Mouse (Mus musculus): ENCODE results near the gene Taf5l.

DNA sequence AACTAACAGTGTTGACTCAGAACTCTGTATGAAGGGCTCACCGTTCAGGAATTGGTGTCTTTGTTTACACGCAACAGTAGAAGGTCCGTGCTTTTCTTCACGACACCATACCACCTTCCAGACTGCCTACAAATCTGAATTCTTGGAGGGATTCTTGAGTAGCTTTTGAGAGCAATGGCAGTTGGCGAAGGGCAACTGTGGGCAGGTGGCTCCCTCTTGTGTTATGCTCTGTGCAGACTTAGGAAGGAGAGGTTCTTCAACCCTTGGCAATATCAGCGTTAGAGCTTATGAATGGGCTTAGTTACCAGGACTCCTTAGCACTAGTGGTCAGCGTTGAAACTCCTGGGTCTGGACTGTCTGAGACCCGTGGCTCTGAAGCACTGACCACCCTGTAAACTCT lies 28.6 kb downstream of the Taf5l start:
- no peak for TF ChIP-seq POLR2A (IDR thresholded peaks at IDR 0.05; ENCODE audit: borderline replicate concordance, low read depth, low read length)
- no peak for TF ChIP-seq CTCF (IDR thresholded peaks at IDR 0.05; ENCODE audit: low read depth, low read length)

Measured in bone marrow macrophage, adult 2 months (primary cell).